Mouse (Mus musculus): Measurements from ENCODE around the gene Ccdc8. TPM values are rescaled to one million over a fixed set of nuclear protein-coding genes. Genes with fewer than 3 reads are reported as not detected.
A peak's percentile ranks its signal among the peaks of the same experiment; 100 is the strongest.

Ccdc8 gene
- total RNA-seq, 4 experiments from 2014 or later, result 1.9 to 2.3 (median 2.1) TPM

DNA sequence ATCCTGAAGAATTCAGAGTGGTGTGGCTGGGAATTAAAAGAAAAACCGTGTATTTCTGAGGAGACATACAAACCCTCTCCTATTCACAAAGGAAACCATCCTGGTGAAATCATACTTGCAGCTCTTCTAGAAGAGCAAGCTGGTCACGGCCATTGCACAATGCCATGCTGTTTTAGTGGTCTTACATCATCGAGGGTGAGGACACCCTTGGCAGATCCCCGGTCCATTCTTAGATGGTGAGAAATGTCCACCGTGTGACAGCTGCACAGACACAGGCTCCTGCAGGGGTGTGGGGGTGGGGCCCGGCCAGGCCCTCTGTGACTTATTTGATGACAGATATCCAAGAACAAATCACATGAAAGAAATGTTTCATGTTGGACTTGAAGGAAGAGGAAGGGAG, 18.5 kb upstream of the Ccdc8 start:
- peak in 1 of 2 experiments; percentile 60 for DNase-seq (ENCODE audit: low spot score in 2 of 2)

- DNase-seq (ENCODE audit: low spot score in 2 of 2), result no peak
Measured at GRCm38 (mm10) chr7:16976298-16976697, 16.2 kb upstream of the Ccdc8 start.

GRCm38 (mm10) chr7:16978173-16978572, 14.3 kb upstream of the Ccdc8 start:
- no peak for DNase-seq (ENCODE audit: low spot score in 2 of 2)

GRCm38 (mm10) chr7:16978593-16978992, 13.9 kb upstream of the Ccdc8 start:
- no peak for DNase-seq (ENCODE audit: low spot score in 2 of 2)

GRCm38 (mm10) chr7:16980348-16980747, 12.2 kb upstream of the Ccdc8 start:
- DNase-seq (ENCODE audit: low spot score in 2 of 2), result no peak

- peak; percentile 70 to 92 for DNase-seq (ENCODE audit: low spot score in 2 of 2)
Measured at GRCm38 (mm10) chr7:16982859-16983568, 9.5 kb upstream of the Ccdc8 start, which contains the start of gene Gm42372. Gm42372 (plus strand) TSS chr7:16983086.

DNA sequence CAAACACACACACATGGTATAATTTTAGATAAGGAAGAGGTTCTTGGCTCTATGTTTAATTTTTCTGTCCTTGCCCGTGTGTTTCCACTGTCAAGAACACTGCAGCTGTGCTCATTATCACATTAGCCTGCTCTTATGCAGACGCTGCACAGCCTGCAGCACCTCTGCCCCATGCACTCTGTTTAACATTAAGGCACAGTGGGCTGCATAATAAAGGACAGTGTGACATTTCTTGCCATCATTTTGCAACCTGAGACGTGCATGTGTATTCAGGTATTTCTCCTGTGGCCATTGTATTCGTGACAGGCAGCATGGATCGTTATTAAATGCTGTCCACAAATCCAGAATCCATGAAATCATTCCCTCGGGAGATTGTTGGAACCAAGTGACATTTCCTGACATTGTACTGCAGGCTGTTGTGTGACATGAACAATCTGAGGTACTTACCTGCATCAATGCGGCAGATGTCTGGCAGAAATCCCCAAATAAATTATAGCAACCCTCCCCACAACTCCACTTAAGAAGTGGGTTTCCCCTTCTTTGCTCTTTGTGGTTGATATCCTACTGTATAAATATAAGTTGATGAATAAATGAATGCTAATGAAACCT, 4.9 kb upstream of the Ccdc8 start:
- no peak for DNase-seq (ENCODE audit: low spot score in 2 of 2)

- no peak for DNase-seq (ENCODE audit: low spot score in 2 of 2)
Measured at GRCm38 (mm10) chr7:16988405-16988804, 4.1 kb upstream of the Ccdc8 start.

GRCm38 (mm10) chr7:16990006-16990744, 2.3 kb upstream of the Ccdc8 start:
- DNase-seq (ENCODE audit: low spot score in 2 of 2), result no peak

DNA sequence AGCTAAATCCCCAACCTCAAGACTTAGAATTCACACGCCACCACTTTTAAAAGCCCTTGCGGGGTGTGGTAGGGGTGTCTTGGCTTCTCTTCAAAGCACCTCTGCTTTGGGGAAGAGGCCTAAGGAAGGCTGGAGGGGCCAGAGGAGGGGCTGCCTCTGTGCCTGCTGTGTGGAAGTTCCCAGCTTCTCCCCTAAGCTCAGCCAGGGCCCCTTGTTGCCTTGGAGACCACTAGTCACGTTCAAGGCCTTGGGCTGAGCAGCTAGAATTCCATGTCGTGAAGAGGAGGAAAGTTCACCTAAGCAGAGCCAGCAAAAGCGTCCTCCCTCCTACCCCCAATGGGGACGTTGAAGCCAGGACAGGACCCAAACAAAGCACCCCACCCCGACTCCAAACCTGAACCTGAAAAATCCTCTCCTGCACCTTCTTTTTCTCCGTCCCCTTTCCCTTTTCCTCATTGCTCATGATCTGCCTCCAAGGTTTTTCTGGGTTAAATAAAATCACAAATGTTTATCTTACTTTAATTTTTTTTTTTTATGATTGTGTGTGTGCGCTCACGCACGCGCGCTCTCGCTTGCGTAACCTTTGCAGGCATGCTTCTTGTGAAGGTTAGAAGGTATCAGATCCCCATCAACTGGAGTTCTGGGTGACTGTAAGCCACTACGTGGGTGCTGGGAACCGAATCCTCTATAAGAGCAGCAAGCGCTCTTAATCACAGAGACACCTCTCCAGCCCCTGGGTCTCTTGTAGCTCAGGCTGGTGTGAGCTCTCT, 642 bp upstream of the Ccdc8 start:
- DNase-seq (ENCODE audit: low spot score in 2 of 2), result no peak

DNA sequence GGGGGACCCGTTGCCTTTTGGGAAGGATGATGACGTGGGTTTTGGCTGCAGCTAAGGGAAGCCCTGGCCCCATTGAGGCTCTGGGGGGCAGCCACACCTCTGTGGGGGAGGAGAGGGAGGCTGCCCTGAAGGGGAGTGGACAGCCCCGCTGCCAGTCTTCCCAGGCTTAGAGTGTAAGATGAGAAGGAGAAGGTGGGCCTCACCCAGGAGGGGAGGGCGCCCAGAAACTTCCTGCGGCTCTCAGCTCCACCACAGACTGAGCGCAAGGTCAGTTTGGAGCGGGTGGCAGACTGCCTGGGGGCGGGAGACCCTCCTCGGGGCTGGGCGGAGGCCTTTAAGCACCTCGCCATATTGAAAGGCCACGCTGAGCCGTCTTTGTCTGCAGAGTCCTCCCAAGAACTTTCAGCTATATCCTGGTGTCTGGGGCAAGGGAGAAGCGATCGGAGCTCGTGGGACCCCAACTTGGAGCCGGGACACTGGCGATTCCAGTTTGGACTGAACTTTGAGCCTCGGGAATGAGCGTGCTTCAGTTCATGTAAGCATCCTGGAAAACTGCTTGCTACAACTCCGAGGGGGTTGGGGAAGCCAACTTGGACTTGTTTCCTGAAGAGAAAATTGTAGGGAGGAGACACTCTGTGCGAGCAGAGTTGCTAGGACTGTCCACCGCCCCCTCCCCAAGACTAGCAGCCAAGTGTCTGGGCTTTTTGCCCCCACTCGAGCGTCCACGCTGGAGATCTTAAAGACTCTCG, 1.3 kb downstream of the Ccdc8 start:
- no peak for DNase-seq (ENCODE audit: low spot score in 2 of 2)

GRCm38 (mm10) chr7:16994400-16994799, 1.9 kb downstream of the Ccdc8 start:
- DNase-seq (ENCODE audit: low spot score in 2 of 2), result no peak

GRCm38 (mm10) chr7:16995345-16995744, 2.8 kb downstream of the Ccdc8 start:
- DNase-seq (ENCODE audit: low spot score in 2 of 2), result no peak

DNA sequence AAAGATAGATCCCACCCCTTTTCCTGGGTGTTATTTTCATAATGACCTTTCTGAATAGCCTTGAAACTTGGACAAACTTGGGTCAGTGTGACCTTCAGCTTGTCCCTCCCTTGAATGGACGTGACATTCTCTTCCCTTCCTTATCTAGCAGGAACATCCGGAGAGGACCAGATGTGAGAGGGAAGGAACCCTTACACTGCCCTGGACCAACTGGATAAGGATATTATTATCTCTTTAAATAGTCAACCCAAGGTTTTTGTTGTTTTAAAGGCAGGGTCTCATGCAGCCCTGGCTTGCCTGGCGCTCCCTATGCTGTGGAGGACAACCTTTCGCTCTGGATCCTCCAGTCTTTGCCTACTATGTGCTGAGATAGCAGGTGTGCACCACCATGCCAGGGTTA, 6.7 kb downstream of the Ccdc8 start:
- DNase-seq (ENCODE audit: low spot score in 2 of 2), result no peak

GRCm38 (mm10) chr7:16999650-17000049, 7.1 kb downstream of the Ccdc8 start:
- DNase-seq (ENCODE audit: low spot score in 2 of 2), result peak; percentile 66 to 98

DNA sequence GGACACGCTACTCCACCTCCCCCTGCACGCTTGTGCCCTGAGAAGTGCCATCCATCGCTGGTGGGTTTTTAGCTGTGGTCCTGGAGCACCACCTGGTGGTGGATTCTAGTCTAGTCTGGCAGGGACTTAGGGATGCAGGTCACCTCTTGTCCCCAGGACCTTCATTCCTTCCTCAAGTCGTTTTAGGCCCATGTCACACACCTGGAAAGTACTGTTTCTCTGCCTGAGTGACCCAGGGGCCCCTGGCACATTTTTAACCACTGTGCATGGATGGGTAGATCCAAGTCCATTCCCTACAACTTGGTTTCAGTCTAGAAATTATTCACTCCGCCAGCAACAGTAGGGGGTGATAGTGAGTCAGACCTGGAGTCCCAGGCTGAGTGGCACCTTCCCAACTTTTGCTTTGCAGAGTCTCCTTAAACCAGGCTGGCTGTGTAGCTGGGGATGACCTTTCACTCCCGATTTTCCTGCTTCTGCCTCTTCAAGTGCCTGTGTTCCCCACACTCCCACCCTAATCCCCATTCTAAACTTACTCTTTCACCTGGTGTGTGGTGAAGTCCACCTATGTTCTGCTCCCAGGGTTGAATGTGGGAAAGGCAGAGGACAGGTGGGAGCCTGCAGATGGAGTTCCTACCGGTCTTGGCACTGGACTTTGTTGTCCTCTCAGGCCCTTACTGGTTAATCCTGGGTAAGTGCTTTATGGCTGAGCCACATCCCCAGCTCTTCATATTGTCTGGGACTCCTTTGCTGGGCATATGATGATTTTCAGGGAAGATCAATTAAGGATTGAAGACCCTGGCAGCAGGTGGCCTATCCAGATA, 10.1 kb downstream of the Ccdc8 start:
- peak; percentile 68 to 74 for DNase-seq (ENCODE audit: low spot score in 2 of 2)

DNA sequence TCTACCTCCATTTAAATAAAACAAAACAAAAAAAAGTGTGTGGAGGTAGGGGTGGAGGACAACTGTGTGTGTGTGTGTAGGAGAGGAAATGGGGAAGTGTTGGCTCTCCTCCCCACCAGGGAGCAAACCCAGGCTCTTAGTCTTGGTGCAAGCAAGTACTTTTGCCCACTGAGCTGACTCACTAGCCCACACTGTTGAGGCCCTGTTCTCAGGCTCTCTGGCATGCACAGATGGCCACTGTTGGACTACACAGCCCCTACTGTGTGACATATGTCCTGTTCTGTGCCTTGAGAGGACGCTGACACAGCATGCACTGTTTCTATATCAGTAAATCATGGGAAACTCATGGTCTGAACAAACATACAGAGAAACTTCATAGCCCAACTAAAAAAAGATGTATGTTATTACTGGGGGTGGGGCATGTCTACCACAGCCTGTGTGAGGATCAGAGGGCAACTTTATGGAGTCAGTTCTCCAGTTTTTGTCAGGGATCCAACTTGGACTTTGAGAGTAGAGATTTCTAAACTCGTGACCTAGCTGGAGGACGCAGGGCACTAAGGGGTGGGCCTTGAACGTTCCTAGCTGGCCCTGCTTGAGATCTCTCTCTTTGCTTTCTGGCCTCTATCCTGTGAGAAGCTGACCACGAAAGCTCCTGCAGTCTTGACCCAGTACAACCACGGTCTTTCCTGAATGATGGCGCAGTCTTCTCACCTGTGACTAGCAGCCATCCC, 10.9 kb downstream of the Ccdc8 start:
- no peak for DNase-seq (ENCODE audit: low spot score in 2 of 2)

DNA sequence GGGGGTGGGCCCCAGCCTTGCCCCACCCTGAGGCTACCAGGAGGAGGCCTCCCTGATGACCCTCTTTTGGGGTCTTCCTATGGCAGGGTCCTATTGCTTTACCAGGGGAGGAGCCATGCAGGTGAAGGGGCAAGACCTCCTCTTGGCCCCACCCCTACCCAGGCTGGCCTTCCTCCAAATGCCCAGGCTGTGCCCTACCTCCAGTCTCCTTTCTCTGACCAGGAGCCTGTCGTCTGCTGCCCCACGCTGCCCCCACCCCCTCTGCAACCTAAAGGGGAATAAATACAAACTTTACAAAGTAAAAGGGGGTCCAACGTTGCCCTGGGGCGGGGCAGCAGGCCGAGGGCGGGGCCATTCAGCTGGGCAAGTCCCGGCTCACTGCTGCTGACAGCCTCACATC, 12.2 kb downstream of the Ccdc8 start:
- no peak for DNase-seq (ENCODE audit: low spot score in 2 of 2)

DNA sequence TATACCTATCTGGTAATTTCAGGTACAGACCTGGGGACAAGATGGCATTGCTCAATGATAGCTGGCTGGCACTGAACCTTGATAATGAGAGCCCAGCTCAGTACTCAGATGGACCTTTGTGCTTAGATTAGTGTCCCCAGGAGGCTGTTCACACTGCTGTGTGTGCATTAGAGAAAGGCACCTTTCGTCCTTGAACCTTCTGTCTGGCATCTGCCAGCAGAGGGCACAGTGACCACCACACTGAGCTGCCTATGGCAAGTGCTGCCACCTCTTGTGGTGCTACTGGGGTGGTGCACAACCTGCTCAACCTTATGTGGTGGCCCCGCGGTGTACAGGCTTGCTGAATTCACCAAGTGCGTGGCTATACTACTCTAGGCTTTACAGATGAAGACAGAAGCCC, 14.8 kb downstream of the Ccdc8 start:
- no peak for DNase-seq (ENCODE audit: low spot score in 2 of 2)
